Mouse (Mus musculus): ENCODE measurements around the gene Fhl3.
A peak's percentile ranks its signal among the peaks of the same experiment; 100 is the strongest.
"Not testable (repeated sequence)": the region's sequence is repeated elsewhere in the genome, so short reads cannot be mapped to it uniquely, and the experiment has no call there.

The Fhl3 gene

DNA sequence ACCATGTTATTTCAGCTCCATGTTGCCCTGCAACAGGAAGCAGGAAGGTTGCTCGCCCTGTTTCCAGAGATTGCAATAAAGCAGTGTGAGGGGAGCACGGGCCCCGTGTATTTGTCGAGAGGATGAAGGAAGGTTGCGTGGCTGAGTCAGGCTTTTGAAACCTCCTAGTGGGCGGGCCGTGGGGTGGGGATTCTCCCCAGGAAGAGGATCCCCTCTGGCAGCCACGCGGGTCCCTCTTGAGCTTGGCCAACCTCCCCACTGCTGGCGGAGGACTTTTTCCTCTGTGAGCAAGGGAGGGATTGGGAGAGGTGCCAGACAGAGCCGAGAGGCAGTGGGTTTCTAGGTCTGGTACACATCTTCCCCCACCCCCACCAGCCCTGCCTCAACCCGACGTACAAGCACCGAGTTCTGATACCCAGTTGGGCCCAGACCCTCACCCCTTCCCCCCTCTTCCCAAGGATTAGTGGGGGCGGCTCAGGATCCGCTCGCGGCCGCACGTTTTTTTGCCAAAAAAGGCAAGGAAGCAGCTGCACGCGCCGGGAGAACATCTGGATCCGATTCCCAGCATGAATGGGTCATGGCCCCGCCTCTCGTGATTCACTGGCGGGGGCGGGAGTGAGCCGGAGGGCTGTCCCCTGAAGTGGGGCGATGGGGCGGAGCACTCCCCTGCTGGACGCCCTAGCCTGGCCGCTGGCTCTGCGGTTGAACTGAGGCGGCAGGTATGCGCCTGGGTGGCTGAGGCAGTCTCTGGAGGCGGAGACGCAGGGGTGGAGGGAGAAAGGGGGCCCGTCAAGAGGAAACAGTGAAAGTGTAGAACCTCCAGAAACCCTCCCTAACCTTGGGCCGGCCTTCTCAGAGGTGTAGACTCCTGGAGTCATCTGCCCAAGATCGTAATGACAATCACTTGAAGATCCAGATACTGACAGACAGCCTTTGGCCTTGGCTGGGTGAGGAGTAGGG is 8.3 kb downstream of the Fhl3 start:
- peak; percentile 85 to 91 for DNase-seq (ENCODE audit: low spot score in 2 of 2)

- DNase-seq (ENCODE audit: low spot score in 2 of 2) = no peak
These were observed 9.5 kb downstream of the Fhl3 start for GRCm38 (mm10) chr4:124709961-124710446.

- DNase-seq (ENCODE audit: low spot score in 2 of 2) = no peak
These were observed 10.3 kb downstream of the Fhl3 start for GRCm38 (mm10) chr4:124710776-124711291.

DNA sequence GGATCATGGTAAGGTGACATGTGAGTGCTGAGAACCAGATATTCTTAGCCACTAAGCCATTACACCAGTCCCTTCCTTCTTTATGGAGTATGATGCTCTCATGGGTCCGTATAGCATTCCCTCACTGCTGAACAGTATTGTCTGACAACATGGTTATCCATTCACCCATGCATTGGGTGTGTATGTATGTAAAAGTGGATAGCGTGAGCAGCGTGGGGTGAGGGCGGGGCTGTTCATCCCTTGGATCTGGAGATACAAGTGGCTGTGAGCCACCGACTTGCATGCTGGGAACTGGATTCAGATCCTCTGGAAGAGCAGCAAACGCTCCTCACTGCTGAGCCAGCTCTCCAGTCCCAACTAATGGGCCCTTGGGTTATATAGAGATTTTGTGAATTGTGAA is 12.1 kb downstream of the Fhl3 start:
- DNase-seq (ENCODE audit: low spot score in 2 of 2) = no peak

GRCm38 (mm10) chr4:124713850-124714249 is 13.3 kb downstream of the Fhl3 start:
- DNase-seq (ENCODE audit: low spot score in 2 of 2) = not testable (repeated sequence)

DNA sequence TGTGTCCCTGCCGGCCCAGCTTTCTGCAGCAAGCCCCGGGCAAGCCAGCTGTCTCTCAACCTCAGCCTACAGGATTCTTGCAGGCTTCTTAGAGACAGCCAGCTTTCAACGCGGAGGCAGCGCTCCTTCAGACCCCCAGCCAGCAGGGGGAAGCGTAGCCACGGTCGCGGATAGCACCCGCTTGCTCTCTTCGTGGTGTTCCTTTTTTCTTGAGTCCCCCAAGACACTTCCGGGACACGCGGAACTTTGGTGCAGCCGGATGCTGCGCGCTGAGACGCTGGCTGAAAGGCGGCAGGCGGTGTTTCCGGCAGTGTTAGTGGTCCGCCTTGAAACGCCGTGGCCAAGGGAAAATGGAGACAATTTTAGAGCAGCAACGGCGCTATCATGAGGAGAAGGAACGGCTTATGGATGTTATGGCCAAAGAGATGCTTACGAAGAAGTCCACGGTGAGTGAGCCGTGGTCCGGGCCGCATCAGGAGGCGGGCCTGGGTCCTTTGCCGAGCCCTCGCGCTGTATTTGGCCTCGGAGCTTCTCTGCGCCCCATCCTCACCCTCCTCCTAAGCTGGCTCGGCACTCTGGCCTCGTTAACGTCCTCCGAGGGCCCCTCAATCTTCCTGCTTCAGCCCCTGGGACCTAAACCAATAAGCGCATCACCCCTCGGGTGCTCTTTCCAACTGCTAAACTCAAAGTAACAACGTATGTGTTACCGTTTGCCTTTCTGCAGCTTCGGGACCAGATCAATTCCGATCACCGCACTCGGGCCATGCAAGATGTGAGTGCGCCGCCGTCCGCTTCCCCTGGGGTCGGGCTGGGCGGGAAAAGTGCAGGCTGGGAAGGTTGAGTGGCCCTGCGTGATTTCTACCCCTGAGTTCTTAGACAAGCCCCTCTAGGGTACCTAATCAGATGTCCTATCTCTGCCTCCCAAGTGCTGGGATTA is 14.3 kb downstream of the Fhl3 start, which contains the start of gene Sf3a3:
TSS of gene Sf3a3 (plus strand) at position 232 of the 937 bp plus-strand sequence.
- DNase-seq (ENCODE audit: low spot score in 2 of 2) = peak; percentile 91 to 95

GRCm38 (mm10) chr4:124719101-124719500 is 18.6 kb downstream of the Fhl3 start:
- no peak for DNase-seq (ENCODE audit: low spot score in 2 of 2)

GRCm38 (mm10) chr4:124726121-124726520 is 25.6 kb downstream of the Fhl3 start:
- no peak for DNase-seq (ENCODE audit: low spot score in 2 of 2)

GRCm38 (mm10) chr4:124736952-124737351 is 36.5 kb downstream of the Fhl3 start:
- DNase-seq (ENCODE audit: low spot score in 2 of 2) = no peak

GRCm38 (mm10) chr4:124737486-124737885 is 37.0 kb downstream of the Fhl3 start:
- no peak for DNase-seq (ENCODE audit: low spot score in 2 of 2)

DNA sequence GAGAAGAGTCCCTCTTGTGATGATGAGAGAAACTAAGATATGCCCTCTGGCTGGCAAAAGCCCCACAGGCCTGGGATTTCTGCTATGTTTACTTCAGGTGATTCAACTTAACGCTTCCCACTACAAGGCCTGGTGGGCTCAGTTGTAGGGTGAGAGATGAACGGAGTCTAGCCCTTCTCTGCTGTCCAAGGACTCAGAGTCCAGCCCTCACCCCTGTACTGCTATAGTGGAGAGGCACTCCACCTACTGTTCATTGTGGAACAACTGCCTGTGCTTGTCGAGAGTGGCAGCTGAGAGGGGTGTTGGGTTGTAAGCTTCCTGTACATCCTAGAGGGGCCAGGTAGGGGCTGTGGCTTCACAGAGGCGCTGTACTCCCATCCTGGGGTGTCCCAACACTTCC is 37.5 kb downstream of the Fhl3 start:
- no peak for DNase-seq (ENCODE audit: low spot score in 2 of 2)

DNA sequence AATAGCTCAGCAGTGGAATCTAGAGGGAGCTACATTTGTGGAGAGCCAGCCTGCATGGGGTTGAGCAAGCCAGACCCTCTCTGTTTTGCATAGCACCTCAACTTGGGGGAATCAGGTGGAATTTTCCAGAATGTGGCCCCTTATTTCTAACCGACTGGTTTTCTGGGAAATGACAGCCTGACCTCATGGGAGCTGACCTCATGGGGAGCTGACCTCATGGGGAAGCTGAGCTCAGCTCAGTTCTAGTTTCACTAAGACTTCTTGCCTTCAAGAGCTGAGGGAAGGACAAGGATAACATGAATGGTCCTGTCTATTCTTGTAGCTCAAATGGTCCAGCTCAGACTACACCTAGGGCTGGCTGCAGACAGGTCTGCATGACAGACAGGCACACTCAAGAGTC is 38.3 kb downstream of the Fhl3 start:
- no peak for DNase-seq (ENCODE audit: low spot score in 2 of 2)

DNA sequence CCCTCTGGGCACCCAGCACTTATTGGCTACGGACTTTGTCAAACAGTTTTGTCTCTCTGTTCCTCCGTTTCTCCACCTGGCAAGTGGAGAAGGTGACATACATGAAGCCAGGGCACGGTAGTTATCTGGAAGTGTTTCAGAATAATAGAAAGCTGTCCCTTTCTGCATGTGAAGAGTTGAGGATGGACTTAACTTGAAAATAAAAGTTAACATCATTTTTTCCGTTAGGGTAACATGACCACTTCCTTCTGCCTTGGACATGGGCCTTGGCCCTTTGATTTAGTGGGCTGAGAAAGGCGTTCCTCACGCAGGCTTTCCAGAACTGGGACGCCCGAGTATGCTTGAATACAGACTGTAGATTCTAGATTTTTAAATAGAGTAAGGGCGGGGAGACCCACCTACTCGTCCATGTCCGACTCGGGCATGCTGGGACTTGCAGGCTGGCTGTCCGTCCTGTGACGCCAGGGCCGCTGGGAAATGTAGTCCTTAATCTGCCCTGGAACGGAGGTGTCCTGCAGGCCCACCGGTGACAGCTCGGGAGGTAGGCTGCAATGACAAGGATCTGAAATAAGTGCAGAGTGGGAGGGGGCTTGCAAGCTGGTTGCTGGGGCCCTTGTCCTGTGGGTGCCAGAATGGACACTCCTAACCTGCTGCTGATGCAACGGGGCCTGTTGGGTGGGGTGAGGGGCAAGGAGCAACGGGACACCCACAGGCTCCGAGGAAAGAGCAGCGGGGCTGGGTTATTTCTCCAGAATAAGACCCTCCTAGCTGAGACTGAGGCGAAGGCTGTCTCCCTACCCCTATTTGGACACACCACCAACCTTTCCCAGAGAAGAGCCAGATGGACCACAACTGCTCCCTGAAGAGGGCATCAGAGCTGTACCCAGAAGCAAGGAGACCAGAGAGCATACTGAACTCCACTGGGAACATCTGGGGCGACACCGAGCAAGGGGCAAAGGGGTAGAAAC is 41.2 kb downstream of the Fhl3 start, which contains the start of gene Inpp5b:
TSS of gene Inpp5b (plus strand) at position 475 of the 968 bp plus-strand sequence.
- DNase-seq (ENCODE audit: low spot score in 2 of 2) = peak; percentile 76 to 78

DNA sequence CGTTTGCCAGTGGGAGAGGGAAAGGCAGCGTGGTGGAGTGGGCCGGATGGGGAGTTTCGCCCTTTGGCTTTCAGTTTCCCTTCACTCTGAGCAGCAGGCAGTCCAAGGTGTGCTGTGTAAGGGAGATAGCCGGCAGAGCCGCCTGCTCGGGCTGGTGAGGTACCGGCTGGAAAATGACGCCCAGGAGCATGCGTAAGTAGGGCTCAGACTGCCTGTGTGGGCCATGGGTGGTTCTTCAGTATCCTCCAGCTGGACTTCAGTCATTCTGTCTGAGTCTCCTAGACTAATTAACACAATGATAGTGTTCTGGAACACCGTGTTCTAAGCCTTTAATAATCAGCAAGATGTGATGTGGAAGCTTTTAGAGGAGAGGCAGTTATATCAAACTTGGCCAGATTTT is 42.3 kb downstream of the Fhl3 start:
- no peak for DNase-seq (ENCODE audit: low spot score in 2 of 2)

DNA sequence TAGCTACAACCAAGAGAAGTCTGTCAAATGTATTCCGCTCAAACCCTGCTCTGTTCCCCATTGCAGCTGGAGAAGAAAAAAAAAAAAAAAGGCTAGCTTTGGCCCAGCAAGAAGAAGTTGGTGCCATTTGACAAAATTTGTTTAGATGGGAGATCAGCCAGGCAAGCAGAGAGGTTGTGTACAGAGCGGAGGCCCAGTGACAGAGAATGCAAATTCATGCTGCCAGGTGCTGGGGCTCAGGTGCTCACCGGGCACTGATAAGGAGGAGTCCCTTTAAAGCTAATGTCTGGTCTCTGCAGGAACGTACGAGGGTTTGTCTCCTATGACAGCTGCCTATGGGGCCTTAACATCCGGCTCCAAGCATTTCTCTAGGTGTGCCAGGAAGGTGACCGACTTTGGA is 46.1 kb downstream of the Fhl3 start:
- DNase-seq (ENCODE audit: low spot score in 2 of 2) = no peak

DNA sequence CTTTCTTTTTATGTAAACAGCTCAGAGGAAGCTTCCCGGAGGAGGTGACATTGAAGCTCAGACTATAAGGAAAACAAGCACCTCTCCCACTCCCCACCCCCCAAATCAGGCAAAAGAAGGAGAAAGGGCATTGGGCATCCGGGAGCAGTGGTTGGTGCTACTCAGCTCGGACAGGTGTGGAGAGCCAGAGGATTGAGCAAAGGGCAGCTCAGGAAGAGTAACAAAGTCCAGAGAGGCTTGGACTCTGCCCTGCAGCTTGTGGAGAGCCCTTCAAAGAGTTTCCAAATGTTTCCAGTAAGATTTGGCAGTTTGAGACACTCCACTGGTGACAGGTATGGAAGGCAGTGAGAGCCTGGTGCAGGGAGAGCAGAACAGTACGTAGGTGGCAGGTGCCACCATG is 47.4 kb downstream of the Fhl3 start:
- no peak for DNase-seq (ENCODE audit: low spot score in 2 of 2)

- DNase-seq (ENCODE audit: low spot score in 2 of 2) = peak; percentile 98 to 99
These were observed 51.1 kb downstream of the Fhl3 start for GRCm38 (mm10) chr4:124751300-124752250.

- DNase-seq (ENCODE audit: low spot score in 2 of 2) = no peak
These were observed 52.0 kb downstream of the Fhl3 start for GRCm38 (mm10) chr4:124752281-124753199.
